Mouse (Mus musculus) cerebellum, adult 2 months (tissue): ENCODE measurements at regions not wholly inside any gene's neighbourhood (a gene's known extent, or its start where the extent isn't known, plus 50 kb on each side); places are given as distances from the start of the nearest gene placed in this dataset.

Experiments used
- CTCF ChIP-seq: fragments of 200-500 bp; IDR thresholded peaks from 2 replicates; pipeline ENCODE4 v1.5.1; 2011; ENCODE audit warnings: low read depth, mild to moderate bottlenecking, control low read depth, low read length, moderate library complexity, borderline replicate concordance; ENCODE audit not compliant: insufficient read depth
- POLR2A ChIP-seq: fragments of 200-500 bp; IDR thresholded peaks from 2 replicates; pipeline ENCODE4 v1.6.1; 2011; ENCODE audit warnings: low read length, control low read depth, borderline replicate concordance; ENCODE audit not compliant: insufficient read depth

DNA sequence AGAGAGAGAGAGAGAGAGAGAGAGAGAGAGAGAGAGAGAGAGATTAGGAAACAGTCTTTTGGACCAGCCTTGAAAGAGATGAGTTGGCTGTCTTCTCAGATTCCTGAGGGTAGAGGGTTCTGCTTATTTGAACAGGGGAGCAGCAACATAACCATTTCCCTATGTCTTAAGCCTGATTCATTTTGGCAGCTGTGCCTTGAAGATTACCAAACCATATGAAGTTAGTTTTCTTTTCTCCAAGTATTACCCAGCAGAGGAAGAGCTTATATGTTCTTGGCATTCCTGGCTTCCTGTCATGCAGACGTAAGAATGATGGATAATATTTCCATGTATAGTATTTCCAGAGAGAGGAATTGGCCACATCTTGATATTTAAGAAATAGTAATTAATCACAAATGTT is 124.8 kb upstream of the Igsf10 start:
- TF ChIP-seq CTCF, result no peak
- no peak for TF ChIP-seq POLR2A
